Mouse (Mus musculus) embryonic fibroblast, embryonic 13.5 days (primary cell): Measurements from ENCODE around the gene Nubp2.

Experiments used
- CTCF ChIP-seq: IDR thresholded peaks from 2 replicates; pipeline ENCODE4 v1.5.1; 2011; ENCODE audit warnings: mild to moderate bottlenecking, control low read depth, low read length, moderate library complexity, borderline replicate concordance; ENCODE audit not compliant: insufficient read depth
- POLR2A ChIP-seq: IDR thresholded peaks from 2 replicates; pipeline ENCODE4 v1.6.1; 2011; ENCODE audit warnings: low read depth, mild to moderate bottlenecking, control low read depth, low read length, moderate library complexity

GRCm38 (mm10) chr17:24865776-24866175, 20.4 kb downstream of the Nubp2 start, which contains the start of gene Igfals:
- TF ChIP-seq POLR2A (no peak), CTCF (no peak)
